Mouse (Mus musculus): ENCODE measurements around the gene Plekha7. TPM values are rescaled to one million over a fixed set of nuclear protein-coding genes. Genes with fewer than 3 reads are reported as not detected.
A peak's percentile ranks its signal among the peaks of the same experiment; 100 is the strongest.

Gene Plekha7
- polyA plus RNA-seq, 1 experiment from 2014 or later: 9.5 TPM

- H3K4me1 ChIP-seq (ENCODE audit: insufficient read depth): no peaks in the 10 kb centered on the region
- no peak for ATAC-seq (ENCODE audit: insufficient read depth)
- no peak for TF ChIP-seq CTCF (IDR thresholded peaks at IDR 0.05; ENCODE audit: low read depth)
These were observed 181.1 kb downstream of the Plekha7 start for GRCm38 (mm10) chr7:116127052-116127451.

GRCm38 (mm10) chr7:116125671-116126070, 182.5 kb downstream of the Plekha7 start:
- Histone ChIP-seq H3K9me3 (ENCODE audit: low read depth, low read length) (no peaks in the 10 kb centered on the region), H3K27ac (ENCODE audit: low read depth) (no peak overlapping the region), H3K4me3 (ENCODE audit: low read depth, low read length) (no peak overlapping the region), H3K9ac (no peak overlapping the region), H3K36me3 (ENCODE audit: insufficient read depth) (0 out of 2 replicates have a peak, but pooled peaks cover 10% of the 10 kb centered on the region), H3K4me2 (no peak overlapping the region), H3K27me3 (ENCODE audit: insufficient read depth, low read length) (no peaks in the 10 kb centered on the region), H3K4me1 (ENCODE audit: insufficient read depth) (no peaks in the 10 kb centered on the region)
- ATAC-seq (ENCODE audit: insufficient read depth): no peak
- no peak for TF ChIP-seq CTCF (IDR thresholded peaks at IDR 0.05; ENCODE audit: low read depth)
- WGBS: 71% methylated on average over 7 of the region's 7 CpGs
- DNase-seq: no peak

More at GRCm38 (mm10) chr7:116127052-116127451, 181.1 kb downstream of the Plekha7 start:
- Histone ChIP-seq H3K9me3 (ENCODE audit: low read depth, low read length) (no peaks in the 10 kb centered on the region), H3K27ac (ENCODE audit: low read depth) (no peak overlapping the region), H3K27me3 (ENCODE audit: insufficient read depth, low read length) (no peaks in the 10 kb centered on the region), H3K36me3 (ENCODE audit: insufficient read depth) (0 out of 2 replicates have a peak, but pooled peaks cover 10% of the 10 kb centered on the region), H3K9ac (no peak overlapping the region), H3K4me2 (no peak overlapping the region), H3K4me3 (ENCODE audit: low read depth, low read length) (no peak overlapping the region)
- 59% methylated on average over 2 of the region's 2 CpGs for WGBS
- no peak for DNase-seq

GRCm38 (mm10) chr7:116124057-116124456, 184.1 kb downstream of the Plekha7 start:
- no peak for DNase-seq
- Histone ChIP-seq H3K9ac (no peak overlapping the region), H3K4me2 (no peak overlapping the region), H3K27me3 (ENCODE audit: insufficient read depth, low read length) (no peaks in the 10 kb centered on the region), H3K4me1 (ENCODE audit: insufficient read depth) (no peaks in the 10 kb centered on the region), H3K9me3 (ENCODE audit: low read depth, low read length) (no peaks in the 10 kb centered on the region), H3K36me3 (ENCODE audit: insufficient read depth) (0 out of 2 replicates have a peak, but pooled peaks cover 4% of the 10 kb centered on the region), H3K27ac (ENCODE audit: low read depth) (0 out of 2 replicates have a peak overlapping the region, but pooled peaks have one; percentile 11), H3K4me3 (ENCODE audit: low read depth, low read length) (no peak overlapping the region)
- 80% methylated on average over 12 of the region's 12 CpGs for WGBS
- no peak for TF ChIP-seq CTCF (IDR thresholded peaks at IDR 0.05; ENCODE audit: low read depth)
- no peak for ATAC-seq (ENCODE audit: insufficient read depth)

DNA sequence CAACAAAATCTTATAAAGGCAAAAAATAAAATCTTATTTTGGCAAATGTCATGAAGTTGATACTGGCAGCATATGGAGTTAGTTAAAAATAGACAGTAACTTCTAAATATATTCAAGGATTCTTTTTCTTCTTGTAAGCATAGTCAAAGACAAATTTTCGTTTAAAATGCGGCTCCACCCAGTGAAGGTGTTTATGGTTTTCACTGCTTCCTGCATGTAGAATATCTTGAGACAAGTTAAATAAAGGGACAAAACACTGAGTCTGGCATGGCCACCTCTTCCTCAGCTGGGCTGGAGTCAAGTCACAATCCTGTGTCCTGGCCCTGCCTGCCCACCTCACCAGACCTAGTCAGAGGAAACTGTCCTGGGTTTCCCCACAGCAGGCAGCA, 184.6 kb downstream of the Plekha7 start:
- H3K27me3 ChIP-seq (ENCODE audit: insufficient read depth, low read length): no peaks in the 10 kb centered on the region
- DNase-seq (no peak), ATAC-seq (ENCODE audit: insufficient read depth) (no peak)
- no peak overlapping the region for H3K4me3 ChIP-seq (ENCODE audit: low read depth, low read length)
- no peak overlapping the region for H3K4me2 ChIP-seq
- 74% methylated on average over 2 of the region's 2 CpGs for WGBS
- H3K9me3 ChIP-seq (ENCODE audit: low read depth, low read length): no peaks in the 10 kb centered on the region
- 0 out of 2 replicates have a peak, but pooled peaks cover 4% of the 10 kb centered on the region for H3K36me3 ChIP-seq (ENCODE audit: insufficient read depth)
- H3K4me1 ChIP-seq (ENCODE audit: insufficient read depth): no peaks in the 10 kb centered on the region
- no peak overlapping the region for H3K9ac ChIP-seq
- H3K27ac ChIP-seq (ENCODE audit: low read depth): 0 out of 2 replicates have a peak overlapping the region, but pooled peaks have one; percentile 11
- no peak for TF ChIP-seq CTCF (IDR thresholded peaks at IDR 0.05; ENCODE audit: low read depth)

- Histone ChIP-seq H3K27ac (ENCODE audit: low read depth) (no peak overlapping the region), H3K4me2 (no peak overlapping the region), H3K27me3 (ENCODE audit: insufficient read depth, low read length) (no peaks in the 10 kb centered on the region), H3K4me3 (ENCODE audit: low read depth, low read length) (no peak overlapping the region), H3K4me1 (ENCODE audit: insufficient read depth) (no peaks in the 10 kb centered on the region), H3K9me3 (ENCODE audit: low read depth, low read length) (no peaks in the 10 kb centered on the region), H3K9ac (no peak overlapping the region), H3K36me3 (ENCODE audit: insufficient read depth) (0 out of 2 replicates have a peak, but pooled peaks cover 4% of the 10 kb centered on the region)
- DNase-seq: peak; percentile 12
- 66% methylated on average over 13 of the region's 13 CpGs for WGBS
- 0 out of 2 replicates have a peak, but pooled peaks have one; percentile 20 for ATAC-seq (ENCODE audit: insufficient read depth)
- TF ChIP-seq CTCF (IDR thresholded peaks at IDR 0.05; ENCODE audit: low read depth): no peak
These were observed 185.1 kb downstream of the Plekha7 start for GRCm38 (mm10) chr7:116122981-116123596.

- H3K27me3 ChIP-seq (ENCODE audit: insufficient read depth, low read length): no peaks in the 10 kb centered on the region
- no peak overlapping the region for H3K27ac ChIP-seq (ENCODE audit: low read depth)
- TF ChIP-seq CTCF (IDR thresholded peaks at IDR 0.05; ENCODE audit: low read depth): no peak
- no peak overlapping the region for H3K9ac ChIP-seq
- WGBS: 60% methylated on average over 11 of the region's 11 CpGs
- DNase-seq (no peak), ATAC-seq (ENCODE audit: insufficient read depth) (no peak)
- H3K4me1 ChIP-seq (ENCODE audit: insufficient read depth): no peaks in the 10 kb centered on the region
- no peak overlapping the region for H3K4me2 ChIP-seq
- no peaks in the 10 kb centered on the region for H3K9me3 ChIP-seq (ENCODE audit: low read depth, low read length)
- H3K4me3 ChIP-seq (ENCODE audit: low read depth, low read length): no peak overlapping the region
- H3K36me3 ChIP-seq (ENCODE audit: insufficient read depth): 0 out of 2 replicates have a peak, but pooled peaks cover 4% of the 10 kb centered on the region
These were observed 187.0 kb downstream of the Plekha7 start for GRCm38 (mm10) chr7:116121202-116121601.

DNA sequence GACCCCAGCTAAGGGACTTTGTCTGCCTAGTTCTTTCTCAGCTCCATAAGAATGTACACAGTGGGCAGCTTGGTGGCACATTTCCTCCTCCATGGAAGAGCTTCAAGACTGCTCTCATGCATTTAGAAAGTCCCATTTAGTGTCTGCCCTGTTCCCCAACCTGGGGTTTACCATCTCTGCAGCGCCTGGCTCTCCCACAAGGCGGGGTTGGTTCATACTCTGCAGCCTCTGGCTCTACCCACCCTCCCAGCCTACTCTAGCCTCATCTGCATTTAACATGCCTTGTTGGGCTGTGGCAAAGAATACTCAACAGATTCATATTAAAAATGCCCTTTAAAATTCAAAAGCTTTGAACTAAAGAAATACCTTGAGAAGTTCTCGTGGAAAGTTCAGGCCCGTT, 187.4 kb downstream of the Plekha7 start:
- ATAC-seq (ENCODE audit: insufficient read depth) (no peak), DNase-seq (no peak)
- Histone ChIP-seq H3K4me1 (ENCODE audit: insufficient read depth) (no peaks in the 10 kb centered on the region), H3K9me3 (ENCODE audit: low read depth, low read length) (no peaks in the 10 kb centered on the region), H3K4me3 (ENCODE audit: low read depth, low read length) (no peak overlapping the region), H3K27ac (ENCODE audit: low read depth) (no peak overlapping the region), H3K27me3 (ENCODE audit: insufficient read depth, low read length) (no peaks in the 10 kb centered on the region), H3K4me2 (no peak overlapping the region), H3K36me3 (ENCODE audit: insufficient read depth) (0 out of 2 replicates have a peak, but pooled peaks cover 2% of the 10 kb centered on the region), H3K9ac (no peak overlapping the region)
- WGBS: 65% methylated on average over 4 of the region's 4 CpGs
- TF ChIP-seq CTCF (IDR thresholded peaks at IDR 0.05; ENCODE audit: low read depth): no peak

Data from lung, embryonic 14.5 days (tissue).